Mouse (Mus musculus) large intestine, adult 2 months (tissue): ENCODE measurements around the gene Vmn1r48. TPM values are rescaled to one million over a fixed set of nuclear protein-coding genes. Genes with fewer than 3 reads are reported as not detected.
"Not testable (repeated sequence)": the region's sequence is repeated elsewhere in the genome, so short reads cannot be mapped to it uniquely, and the experiment has no call there.

Source experiments
- DNase-seq: peaks from one replicate; pipeline ENCODE4 v3.0.0-alpha.2; 2012; ENCODE audit warnings: low read depth, low spot score
- WGBS: fragments of 180-500 bp; shearing (Covaris S2); methylation state at CpG from one replicate; pipeline ENCODE4 v1.1.7; 2018; 5-methylcytosine and 5-hydroxymethylcytosine counted together
- polyA plus RNA-seq: library from polyadenylated mRNA; depleted of rRNA; stranded (reverse); fragments of >200 nt; gene quantifications from 2 replicates; pipeline ENCODE4 v1.2.3, GENCODE M21; 2012; rRNA removed

Vmn1r48 gene
- not detected in 2 replicates for polyA plus RNA-seq

DNA sequence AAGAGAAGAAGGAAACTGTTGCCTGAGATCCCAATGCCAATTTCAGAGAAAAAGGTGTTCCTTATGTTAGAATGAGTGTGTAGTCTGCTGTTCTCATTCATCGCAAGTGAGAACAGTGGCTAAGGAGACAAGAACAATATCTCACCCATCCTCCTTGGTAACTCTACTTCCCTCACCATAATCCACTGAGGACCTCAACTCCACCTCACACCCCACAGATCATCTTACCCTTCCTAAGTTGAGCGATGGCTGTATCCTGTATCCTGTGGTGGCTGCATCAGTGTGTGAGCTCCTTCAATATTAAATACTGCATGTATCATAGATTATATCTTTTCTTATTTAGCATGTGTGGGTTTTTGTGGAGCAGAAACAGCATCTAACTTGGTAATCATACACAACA lies at the start of gene Vmn1r48:
TSS of gene Vmn1r48 (minus strand) at position 101 of the 400 bp plus-strand sequence.
- WGBS = no CpG with 5 or more reads among the region's 2 CpGs

GRCm38 (mm10) chr6:90078406-90078805 lies 41.8 kb upstream of the Vmn1r48 start, which contains the start of gene Vmn1r49:
TSS of gene Vmn1r49 (minus strand) at chr6:90078506.
- no peak for DNase-seq
- 71% methylated on average over 4 of the region's 4 CpGs for WGBS

More for the DNA sequence above, at the start of gene Vmn1r48:
- DNase-seq = not testable (repeated sequence)

DNA sequence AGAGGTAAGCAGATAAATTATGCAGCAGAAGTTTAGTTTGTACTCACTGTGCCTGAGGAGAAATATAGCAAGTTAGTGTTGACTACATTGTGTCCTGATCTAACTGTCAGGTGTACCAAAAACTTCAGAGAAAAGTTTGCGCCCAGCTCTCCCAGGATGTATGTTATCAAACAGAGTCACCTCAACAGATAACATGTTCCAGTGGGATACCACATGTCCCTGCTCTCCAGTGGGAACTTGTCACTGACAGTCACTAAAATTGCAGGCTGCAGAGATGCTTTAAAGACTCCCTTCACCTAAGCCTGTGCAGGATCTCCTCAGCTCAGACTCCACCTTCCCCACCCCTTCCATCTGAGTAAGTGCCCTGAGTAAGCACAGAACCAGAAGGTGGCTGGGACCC lies 20.8 kb downstream of the Vmn1r48 start, which contains the start of gene Vmn1r47:
TSS of gene Vmn1r47 (plus strand) at position 301 of the 400 bp plus-strand sequence.
- WGBS = 89% methylated on average over 1 of the region's 1 CpGs
- DNase-seq = not testable (repeated sequence)

- DNase-seq = no peak
- WGBS = 22% methylated on average over 1 of the region's 1 CpGs
Measured at GRCm38 (mm10) chr6:89985989-89986388, 50.7 kb downstream of the Vmn1r48 start.

Other genes starting within 250 kb of the Vmn1r48 start
- not detected in 2 replicates for gene Vmn1r42, start 160.4 kb downstream of the Vmn1r48 start, polyA plus RNA-seq
- 0.01 TPM in 1 of 2 replicates, not detected in the other for gene Vmn1r43, start 160.4 kb downstream of the Vmn1r48 start, polyA plus RNA-seq
- gene Vmn1r44, start 153.2 kb downstream of the Vmn1r48 start, polyA plus RNA-seq = not detected in 2 replicates
- not detected in 2 replicates for gene Vmn1r45, start 96.2 kb downstream of the Vmn1r48 start, polyA plus RNA-seq
- gene Vmn1r46, start 67.5 kb downstream of the Vmn1r48 start, polyA plus RNA-seq = not detected in 2 replicates
- gene Vmn1r47, start 20.7 kb downstream of the Vmn1r48 start, polyA plus RNA-seq = not detected in 2 replicates
- not detected in 2 replicates for gene Vmn1r49, start 41.7 kb upstream of the Vmn1r48 start, polyA plus RNA-seq
- gene Vmn1r50, start 64.6 kb upstream of the Vmn1r48 start, polyA plus RNA-seq = not detected in 2 replicates
- not detected in 2 replicates for gene Vmn1r51, start 85.8 kb upstream of the Vmn1r48 start, polyA plus RNA-seq
- gene Vmn1r52, start 138.0 kb upstream of the Vmn1r48 start, polyA plus RNA-seq = not detected in 2 replicates
- not detected in 2 replicates for gene V1ra8, start 166.0 kb upstream of the Vmn1r48 start, polyA plus RNA-seq
- gene Vmn1r53, start 187.6 kb upstream of the Vmn1r48 start, polyA plus RNA-seq = 0.14 TPM in 1 of 2 replicates, not detected in the other
- not detected in 2 replicates for gene Vmn1r54, start 209.5 kb upstream of the Vmn1r48 start, polyA plus RNA-seq